In genomic region chr7:29037261-29037660, GRCm38 (mm10) we compare ENCODE assay signal across 15 mouse cellular contexts. TPM values are rescaled to one million over a fixed set of nuclear protein-coding genes. Genes with fewer than 3 reads are reported as not detected.
DNase-seq lines count a peak whose midpoint lies in the region; ATAC-seq and TF ChIP-seq lines count a peak whose summit lies in the region.
"Had no signal": no experiment of that assay in that cellular context is flagged by ENCODE, and none has a peak within 500 bp of the region (broad histone marks: within the 10 kb centered on the region; RNA-seq: fewer than 3 reads in every experiment).

No protein-coding gene starts in this region.

- H3K4me1 ChIP-seq in thymus, adult 2 months (replicated peaks; ENCODE audit: control insufficient read depth, insufficient read depth, low read length), result peaks cover 10% of the 10 kb centered on the region
- H3K4me1 ChIP-seq in G1E (ENCODE audit: insufficient read depth, low read depth, low read length), result peaks cover 13% of the 10 kb centered on the region

- H3K27me3 ChIP-seq in thymus, adult 2 months (ENCODE audit: control insufficient read depth, insufficient read depth, low read length), result no peaks in the 10 kb centered on the region
- peaks cover 16% of the 10 kb centered on the region for H3K27me3 ChIP-seq in G1E (ENCODE audit: insufficient read depth, low read length)
- no peaks in the 10 kb centered on the region for H3K27me3 ChIP-seq in splenic B cell, adult 2 months (ENCODE audit: control insufficient read depth, insufficient read depth, low read length, poor library complexity, severe bottlenecking)
- H3K27me3 ChIP-seq: heart, embryonic 12.5 days had no signal

- no peak for ATAC-seq in G1E (ENCODE audit: extremely low read depth, insufficient number of reproducible peaks, low FRiP score, poor library complexity, severe bottlenecking)
- ATAC-seq: forebrain, embryonic 14.5 days had no signal

- intact Hi-C loops in left cerebral cortex, adult 2 months (cut with DNase I), result loop anchor here (5.0 kb wide), 2 partner anchors 240 to 260 kb away; no protein-coding TSS in a partner anchor

- no peak for TF ChIP-seq POLR2A in thymus, adult 2 months (IDR thresholded peaks at IDR 0.05; ENCODE audit: control insufficient read depth, extremely low read depth, insufficient read depth, low read length, poor library complexity)

- H3K36me3 ChIP-seq in thymus, adult 2 months (ENCODE audit: control insufficient read depth, insufficient read depth, low read length), result no peaks in the 10 kb centered on the region
- no peaks in the 10 kb centered on the region for H3K36me3 ChIP-seq in G1E (replicated peaks)
- no peaks in the 10 kb centered on the region for H3K36me3 ChIP-seq in splenic B cell, adult 2 months (ENCODE audit: control insufficient read depth, insufficient read depth, low read length, poor library complexity, severe bottlenecking)
- H3K36me3 ChIP-seq: heart, embryonic 12.5 days had no signal

- 83% methylated on average over 6 of the region's 6 CpGs for whole genome bisulfite sequencing in thymus, adult 2 months

- TF ChIP-seq CTCF in left cerebral cortex, adult 2 months (IDR thresholded peaks at IDR 0.05), result peak; percentile 4
- no peak for TF ChIP-seq CTCF in thymus, adult 2 months (IDR thresholded peaks at IDR 0.05; ENCODE audit: borderline replicate concordance, control insufficient read depth, extremely low read depth, insufficient read depth, low read length, poor library complexity)
- peak; percentile 26; the same call in 1 of the 2 replicates for TF ChIP-seq CTCF in G1E (IDR thresholded peaks at IDR 0.05; ENCODE audit: low read depth, low read length)

- peaks cover 9% of the 10 kb centered on the region for H3K9me3 ChIP-seq in G1E (replicated peaks)

- H3K4me3 ChIP-seq in left cerebral cortex, adult 2 months, result no peak overlapping the region
- H3K4me3 ChIP-seq in thymus, adult 2 months (ENCODE audit: control insufficient read depth, insufficient read depth, low read length), result no peak overlapping the region
- H3K4me3 ChIP-seq in G1E (ENCODE audit: low read depth, low read length), result no peak overlapping the region
- H3K4me3 ChIP-seq: heart, embryonic 12.5 days; myocyte had no signal

- no peak overlapping the region for H3K27ac ChIP-seq in left cerebral cortex, adult 2 months
- no peak overlapping the region for H3K27ac ChIP-seq in thymus, adult 2 months (ENCODE audit: control insufficient read depth, insufficient read depth, low read length)

- no peak for DNase-seq in left cerebral cortex, adult 2 months (ENCODE audit: extremely low spot score in 1 of 2, low spot score in 2 of 2)
- DNase-seq in left cerebral cortex, adult 9 months (ENCODE audit: low spot score in 2 of 2), result no peak
- peak; percentile 28 for DNase-seq in thymus, postnatal 14 days
- no peak for DNase-seq in thymus, adult 2 months
- no peak for DNase-seq in G1E (ENCODE audit: low spot score)
- peak; percentile 65 for DNase-seq in splenic B cell, adult 2 months (ENCODE audit: low read depth, low spot score)
- DNase-seq in urinary bladder, adult 2 months (ENCODE audit: low spot score), result no peak
- DNase-seq in right cerebral cortex, postnatal 4 days, result no peak
- DNase-seq: adrenal gland, postnatal 36 days; cerebellum, postnatal 36 days; gastrocnemius, postnatal 10 days; kidney, adult 18-20 months had no signal

RNA-seq across cellular contexts. Expression of gene Map4k1, which starts 55.4 kb away (rescaled TPM):
- total RNA-seq in left cerebral cortex, adult 2 months (2021), result 1 to 10 TPM; 1.8 to 2.3 TPM
- 155 and 164 TPM in 2 replicates for polyA plus RNA-seq in thymus, adult 2 months (2012; rRNA removed)
- total RNA-seq in G1E (2014; fragmentation: Nextera tagmentation), result 9.6 and 15.9 TPM in 2 replicates
- total RNA-seq in G1E (2017), result 9.1 and 16.1 TPM in 2 replicates
- polyA plus RNA-seq in G1E (2012), result 58.0 and 67.4 TPM in 2 replicates
- 3.6 and 3.8 TPM in 2 replicates for polyA plus RNA-seq in urinary bladder, adult 2 months (2012; rRNA removed)

RNA-seq across cellular contexts. Expression of gene Eif3k, which starts 55.6 kb away (rescaled TPM):
- total RNA-seq in left cerebral cortex, adult 2 months (2021), result 100 to 1,000 TPM; 179 to 192 TPM
- polyA plus RNA-seq in thymus, adult 2 months (2012; rRNA removed), result 362 and 396 TPM in 2 replicates
- total RNA-seq in G1E (2014; fragmentation: Nextera tagmentation) (280 and 322 TPM in 2 replicates), G1E (2017) (377 and 459 TPM in 2 replicates)
- polyA plus RNA-seq in G1E (2012), result 91.7 and 199 TPM in 2 replicates
- polyA plus RNA-seq in urinary bladder, adult 2 months (2012; rRNA removed), result 368 and 380 TPM in 2 replicates

Comparison
In these comparisons a context has a peak if more than half of its experiments do, and no peak if none do; other contexts are left out.
1. DNase-seq: peak in thymus, postnatal 14 days (single experiment) and splenic B cell, adult 2 months (single experiment); none in left cerebral cortex, adult 2 months (0 of 2), left cerebral cortex, adult 9 months (0 of 2), thymus, adult 2 months (single experiment), G1E (single experiment), urinary bladder, adult 2 months (single experiment) and right cerebral cortex, postnatal 4 days (single experiment).
2. RNA of gene Map4k1, which starts 55.4 kb away (polyA plus RNA-seq): 155 to 164 TPM in thymus, adult 2 months and 58.0 to 67.4 TPM in G1E; 3.6 to 3.8 TPM in urinary bladder, adult 2 months; every median in the first group is over 10 times any median in the second.